ENCODE assay signal across 8 mouse cellular contexts in genomic region chr8:121393111-121393510, GRCm38 (mm10).
DNase-seq lines count a peak whose midpoint lies in the region; ATAC-seq and TF ChIP-seq lines count a peak whose summit lies in the region.

No protein-coding gene starts in this region.

- no peaks in the 10 kb centered on the region for H3K9me3 ChIP-seq in hindbrain, postnatal 0 days (ENCODE audit: low read length)

- ATAC-seq in hindbrain, postnatal 0 days = peak; percentile 76; the same call in 1 of the 2 replicates
- no peak for ATAC-seq in megakaryocyte, adult 5-6 weeks (ENCODE audit: poor library complexity, severe bottlenecking)

- H3ac ChIP-seq in C2C12 (ENCODE audit: control insufficient read depth, insufficient read length, low read depth) = no peak overlapping the region

- no peaks in the 10 kb centered on the region for H3K36me3 ChIP-seq in heart, adult 2 months (ENCODE audit: control insufficient read depth, insufficient read depth, low read length)
- H3K36me3 ChIP-seq in C2C12 (ENCODE audit: control insufficient read depth, insufficient read depth) = no peaks in the 10 kb centered on the region
- H3K36me3 ChIP-seq in hindbrain, postnatal 0 days (ENCODE audit: insufficient read depth, low read length) = no peaks in the 10 kb centered on the region

- H3K79me3 ChIP-seq in C2C12 (ENCODE audit: low read depth) = no peaks in the 10 kb centered on the region

- 10% methylated on average over 9 of the region's 9 CpGs for WGBS in heart, adult 2 months
- WGBS in hindbrain, postnatal 0 days = 11% methylated on average over 9 of the region's 9 CpGs

- no peaks in the 10 kb centered on the region for H3K4me1 ChIP-seq in heart, adult 2 months (ENCODE audit: control insufficient read depth, insufficient read depth, low read length)
- no peaks in the 10 kb centered on the region for H3K4me1 ChIP-seq in hindbrain, postnatal 0 days (ENCODE audit: insufficient read depth, low read length)

- TF ChIP-seq POLR2A in heart, adult 2 months (IDR thresholded peaks at IDR 0.05; ENCODE audit: insufficient read depth, low read depth, low read length) = no peak

- intact Hi-C loops in heart, adult 2 months (cut with DNase I) = loop anchor here (1.0 to 5.0 kb wide), 2 partner anchors 151 to 280 kb away; no protein-coding TSS in a partner anchor
- intact Hi-C loops in heart, postnatal 25 days (cut with DNase I) = loop anchor here (1.0 kb wide), 1 partner anchor 280 kb away; no protein-coding TSS in a partner anchor

- peak in 1 of 2 experiments; percentile 30 for DNase-seq in heart, adult 2 months
- no peak for DNase-seq in heart, postnatal 25 days (ENCODE audit: low spot score)
- DNase-seq in adrenal gland, postnatal 14 days = peak; percentile 80
- peak; percentile 89 for DNase-seq in hindbrain, postnatal 0 days (ENCODE audit: low spot score)
- DNase-seq in lung, postnatal 36 days = peak; percentile 58
- DNase-seq in c-Kit-positive CD71-positive TER-119-positive erythroid progenitor cells, embryonic 14.5 days (ENCODE audit: low spot score) = no peak

- TF ChIP-seq CTCF in heart, adult 2 months (IDR thresholded peaks at IDR 0.05) = peak; percentile 71
- TF ChIP-seq CTCF in C2C12 (IDR thresholded peaks at IDR 0.05; ENCODE audit: control insufficient read depth, insufficient read depth, insufficient read length) = peak; percentile 47
- TF ChIP-seq CTCF in hindbrain, postnatal 0 days (IDR thresholded peaks at IDR 0.05; ENCODE audit: low read depth) = peak; percentile 80

- no peaks in the 10 kb centered on the region for H3K27me3 ChIP-seq in heart, adult 2 months (ENCODE audit: control insufficient read depth, insufficient read depth, low read length)
- peaks cover 29% of the 10 kb centered on the region for H3K27me3 ChIP-seq in C2C12 (ENCODE audit: control insufficient read depth, insufficient read depth, insufficient read length)
- H3K27me3 ChIP-seq in hindbrain, postnatal 0 days (ENCODE audit: insufficient read depth, low read length) = peaks cover 45% of the 10 kb centered on the region

- no peak overlapping the region for H3K4me3 ChIP-seq in heart, adult 2 months
- no peak overlapping the region for H3K4me3 ChIP-seq in C2C12 (ENCODE audit: insufficient read depth, poor library complexity, severe bottlenecking)
- no peak overlapping the region for H3K4me3 ChIP-seq in hindbrain, postnatal 0 days (ENCODE audit: low read length)

- no peak overlapping the region for H3K27ac ChIP-seq in heart, adult 2 months
- no peak overlapping the region for H3K27ac ChIP-seq in hindbrain, postnatal 0 days

- TF ChIP-seq EP300 in heart, adult 2 months (IDR thresholded peaks at IDR 0.05; ENCODE audit: insufficient read depth, low read depth, low read length) = peak; percentile 76

- no peak overlapping the region for H3K9ac ChIP-seq in heart, adult 2 months (ENCODE audit: low read depth, low read length)
- no peak overlapping the region for H3K9ac ChIP-seq in hindbrain, postnatal 0 days (replicated peaks; ENCODE audit: low read length)

- no peak overlapping the region for H3K4me2 ChIP-seq in hindbrain, postnatal 0 days (ENCODE audit: low read depth, low read length)

- H3K79me2 ChIP-seq in heart, adult 2 months (replicated peaks; ENCODE audit: control insufficient read depth, insufficient read depth, low read length) = no peaks in the 10 kb centered on the region
- H3K79me2 ChIP-seq in C2C12 (ENCODE audit: control insufficient read depth, insufficient read depth) = no peaks in the 10 kb centered on the region

TF ChIP-seq in C2C12, 6 proteins besides CTCF, POLR2A, EP300 and RAD21:
- TF ChIP-seq MYOD1 (IDR thresholded peaks at IDR 0.05; ENCODE audit: control insufficient read depth, insufficient read length, low read depth) (no peak), MYOG (IDR thresholded peaks at IDR 0.05; ENCODE audit: control insufficient read depth, extremely low read depth, insufficient read length) (no peak), CEBPB (IDR thresholded peaks at IDR 0.05; ENCODE audit: low read depth) (no peak), MAX (IDR thresholded peaks at IDR 0.05) (no peak), FOSL1 (IDR thresholded peaks at IDR 0.05; ENCODE audit: insufficient read depth, low read length, poor library complexity, severe bottlenecking) (no peak), USF1 (IDR thresholded peaks at IDR 0.05; ENCODE audit: low read depth) (no peak)

Comparison
In these comparisons a context has a peak if more than half of its experiments do, and no peak if none do; other contexts are left out.
1. DNase-seq: peak in adrenal gland, postnatal 14 days (single experiment), hindbrain, postnatal 0 days (single experiment) and lung, postnatal 36 days (single experiment); none in heart, postnatal 25 days (single experiment) and c-Kit-positive CD71-positive TER-119-positive erythroid progenitor cells, embryonic 14.5 days (single experiment).
2. Peak in every context shown above with its lines, with median percentiles within 50 percentile points of each other: CTCF ChIP-seq.